Mouse (Mus musculus) neural tube, embryonic 10.5 days (tissue): ENCODE measurements around the gene Lipo3.
"Not testable (repeated sequence)": the region's sequence is repeated elsewhere in the genome, so short reads cannot be mapped to it uniquely, and the experiment has no call there.

Source experiments
- DNase-seq: peaks from one replicate; pipeline ENCODE4 v3.0.0-alpha.2; 2017; ENCODE audit warnings: low spot score; ENCODE audit errors: extremely low spot score

The Lipo3 gene

GRCm38 (mm10) chr19:33761287-33762086, at the start of gene Lipo3:
Lipo3 (minus strand) TSS chr19:33761951.
- peak; percentile 15 for DNase-seq

- not testable (repeated sequence) for DNase-seq
These were observed 25.6 kb upstream of the Lipo3 start, which contains the start of gene Lipo1 for GRCm38 (mm10) chr19:33787359-33787758. Lipo1 (minus strand) TSS chr19:33787459.

- DNase-seq: no peak
These were observed 25.0 kb upstream of the Lipo3 start for GRCm38 (mm10) chr19:33786576-33787277.

- DNase-seq: not testable (repeated sequence)
These were observed 10.5 kb downstream of the Lipo3 start, which contains the start of gene Lipo2 for GRCm38 (mm10) chr19:33751259-33751658. Lipo2 (minus strand) TSS chr19:33751359.

- not testable (repeated sequence) for DNase-seq
These were observed 136.6 kb downstream of the Lipo3 start, which contains the start of gene Gm8978 for GRCm38 (mm10) chr19:33625152-33625551. Gm8978 (minus strand) TSS chr19:33625252.

- DNase-seq: peak; percentile 68
These were observed 172.0 kb downstream of the Lipo3 start for GRCm38 (mm10) chr19:33589626-33590302.

- not testable (repeated sequence) for DNase-seq
These were observed 193.2 kb downstream of the Lipo3 start for GRCm38 (mm10) chr19:33568551-33568950.

- DNase-seq: no peak
These were observed 244.1 kb downstream of the Lipo3 start, which contains the start of gene Lipo4 for GRCm38 (mm10) chr19:33517680-33518079. Lipo4 (minus strand) TSS chr19:33517780.
